Mouse (Mus musculus) ovary, postnatal 10 days (tissue): Measurements from ENCODE around the gene Sept9.

Source experiments
- DNase-seq: peaks from one replicate; pipeline ENCODE4 v3.0.0; 2022; ENCODE audit warnings: low spot score

The Sept9 gene

GRCm38 (mm10) chr11:117407651-117408441 is 208.4 kb downstream of the Sept9 start:
- no peak for DNase-seq

- DNase-seq: no peak
These were observed 209.1 kb downstream of the Sept9 start for GRCm38 (mm10) chr11:117408442-117409031.

- no peak for DNase-seq
These were observed 209.9 kb downstream of the Sept9 start for GRCm38 (mm10) chr11:117409331-117409730.

- no peak for DNase-seq
These were observed 210.6 kb downstream of the Sept9 start for GRCm38 (mm10) chr11:117410059-117410458.

GRCm38 (mm10) chr11:117411663-117412062 is 212.2 kb downstream of the Sept9 start:
- no peak for DNase-seq
